Mouse (Mus musculus) thymus, postnatal 10 days (tissue): ENCODE measurements at regions not wholly inside any gene's neighbourhood (a gene's known extent, or its start where the extent isn't known, plus 50 kb on each side); places are given as distances from the start of the nearest gene placed in this dataset.
"Not testable (repeated sequence)": the region's sequence is repeated elsewhere in the genome, so short reads cannot be mapped to it uniquely, and the experiment has no call there.

Source experiments
- DNase-seq, 2 experiments: peaks; one replicate each; pipeline ENCODE4 v3.0.0; 2021; ENCODE audit warnings: low spot score in 2 of 2

DNA sequence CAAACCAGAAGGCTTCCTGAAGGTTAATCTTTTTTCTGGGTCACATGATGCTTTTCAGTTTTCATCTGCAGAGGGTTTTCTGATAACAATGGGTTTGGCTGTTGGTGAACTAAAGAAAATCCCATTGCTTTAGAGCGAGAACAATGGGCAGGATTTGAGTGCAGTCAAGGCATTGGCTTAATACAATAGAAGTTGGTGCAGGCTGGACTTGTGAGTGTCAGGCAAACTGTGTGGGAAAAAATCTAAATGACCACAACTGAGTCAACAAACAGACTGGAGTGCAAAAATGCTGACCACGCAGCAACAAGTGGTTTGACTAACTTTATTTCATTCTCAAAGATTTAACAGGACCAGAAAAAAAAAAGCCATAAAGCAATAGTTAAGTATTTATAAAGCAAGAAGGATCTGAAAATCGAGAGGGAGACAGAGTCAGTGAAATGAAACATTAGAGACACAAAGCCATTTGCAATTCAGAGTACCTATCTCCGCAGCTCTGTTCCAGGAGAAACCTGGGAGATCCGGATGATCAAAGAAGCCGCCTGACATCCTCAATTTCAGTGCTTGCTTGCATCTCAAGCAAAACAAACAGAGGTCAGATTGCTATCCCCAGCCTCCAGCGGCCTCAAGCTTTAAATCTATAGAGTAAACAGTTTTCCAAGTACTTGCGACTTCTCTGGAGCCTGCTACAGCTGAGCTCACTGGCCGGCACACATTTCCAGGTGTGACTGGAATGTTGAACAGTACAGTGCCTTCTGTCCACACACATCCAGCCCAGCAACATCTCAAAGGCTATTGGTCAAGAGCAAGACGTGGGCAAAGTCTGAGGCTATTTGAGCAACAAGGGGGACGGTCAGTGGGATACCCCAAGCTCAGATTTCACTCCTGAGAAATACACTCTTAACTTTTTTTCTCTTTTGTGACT, 229.5 kb upstream of the Arglu1 start:
- no peak for DNase-seq

DNA sequence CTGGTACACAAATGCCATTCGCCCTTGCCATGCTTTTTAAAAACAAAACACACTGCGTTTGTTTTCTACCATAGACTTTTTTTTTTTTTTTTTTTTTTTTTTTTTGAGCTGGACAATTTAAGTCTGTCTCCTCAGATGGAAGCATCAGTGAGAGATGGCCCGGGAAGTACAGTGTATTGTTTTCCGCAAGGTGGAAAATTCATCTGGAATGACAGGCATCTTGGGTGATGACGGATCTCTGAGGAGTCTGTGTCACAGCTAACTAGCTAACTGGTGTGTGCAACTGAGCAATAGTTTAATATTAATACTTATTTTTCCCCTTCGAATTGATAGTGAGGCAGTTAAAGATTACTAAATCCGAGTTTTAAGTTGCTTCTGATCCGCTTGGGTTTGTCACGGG, 228.7 kb upstream of the Arglu1 start:
- DNase-seq: no peak

DNA sequence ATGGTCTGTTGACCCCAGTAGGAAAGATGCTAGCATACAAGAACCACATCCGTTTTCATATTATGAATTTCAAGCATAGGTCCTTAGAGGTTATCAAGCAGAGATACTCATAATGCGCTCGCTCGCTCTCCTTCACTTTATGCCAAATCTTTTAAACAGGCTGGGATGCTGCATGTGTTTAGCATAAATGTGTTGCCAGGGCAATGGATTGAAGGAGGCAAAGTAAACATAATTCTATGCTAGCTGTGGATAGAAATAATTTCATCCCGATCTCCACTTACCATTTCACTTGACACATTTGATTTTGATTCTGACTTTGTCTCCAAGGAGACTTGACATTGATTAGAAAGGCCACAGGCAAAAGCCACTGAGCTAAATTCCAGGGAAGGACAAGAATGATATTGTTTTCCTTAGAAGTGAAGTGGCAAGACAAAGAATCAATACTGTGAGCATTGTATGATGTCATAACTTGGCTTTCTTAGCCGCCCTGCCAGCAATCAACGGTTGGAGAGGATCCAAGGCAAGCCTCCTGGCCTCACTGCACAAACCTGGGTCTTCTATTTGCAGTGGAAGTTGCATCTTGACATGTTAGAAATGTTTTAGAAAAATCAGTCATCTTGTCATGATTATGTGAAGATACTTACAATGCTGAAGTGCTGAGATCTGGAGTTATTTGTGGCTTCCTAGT, 217.3 kb upstream of the Arglu1 start:
- DNase-seq: no peak

DNA sequence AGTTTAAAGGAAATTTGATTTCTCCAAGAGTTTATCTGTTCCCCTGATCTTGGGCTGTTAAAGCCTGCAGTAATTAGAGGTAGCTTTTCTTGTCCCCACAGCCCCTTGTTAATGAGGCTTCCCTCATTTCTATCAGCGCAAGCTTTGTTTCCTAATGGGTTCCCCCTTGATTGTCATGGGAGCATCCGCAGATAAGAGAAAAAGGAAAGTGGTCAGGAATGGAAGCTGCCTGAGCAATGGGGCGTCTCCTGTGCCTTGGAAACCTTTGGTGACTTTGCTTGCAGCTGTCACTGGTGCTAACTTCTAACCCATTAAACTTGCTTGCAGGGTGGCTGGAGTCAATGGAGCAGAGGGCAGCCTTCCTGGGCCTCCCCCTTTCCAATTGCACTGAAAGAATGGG, 202.7 kb upstream of the Arglu1 start:
- no peak for DNase-seq

DNA sequence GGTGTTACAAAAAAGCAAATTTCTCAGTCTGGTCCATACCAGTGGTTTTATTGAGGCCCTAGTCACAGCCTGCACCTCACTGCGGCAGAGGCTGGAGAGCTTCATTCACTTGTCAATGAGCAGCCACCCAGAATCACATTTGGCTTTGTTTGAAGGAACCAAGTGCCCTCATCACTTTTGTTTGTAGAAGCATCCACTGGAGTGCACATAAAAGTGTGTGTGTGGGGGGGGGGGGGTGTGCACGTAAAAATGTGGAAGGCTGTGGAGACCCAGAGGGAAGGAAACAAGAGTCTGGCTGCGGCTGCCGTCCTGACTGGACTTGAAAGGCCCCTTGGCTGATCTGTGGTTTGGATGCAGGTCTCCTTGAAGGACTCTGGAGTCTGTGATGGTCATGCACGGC, 187.0 kb upstream of the Arglu1 start:
- DNase-seq: no peak

DNA sequence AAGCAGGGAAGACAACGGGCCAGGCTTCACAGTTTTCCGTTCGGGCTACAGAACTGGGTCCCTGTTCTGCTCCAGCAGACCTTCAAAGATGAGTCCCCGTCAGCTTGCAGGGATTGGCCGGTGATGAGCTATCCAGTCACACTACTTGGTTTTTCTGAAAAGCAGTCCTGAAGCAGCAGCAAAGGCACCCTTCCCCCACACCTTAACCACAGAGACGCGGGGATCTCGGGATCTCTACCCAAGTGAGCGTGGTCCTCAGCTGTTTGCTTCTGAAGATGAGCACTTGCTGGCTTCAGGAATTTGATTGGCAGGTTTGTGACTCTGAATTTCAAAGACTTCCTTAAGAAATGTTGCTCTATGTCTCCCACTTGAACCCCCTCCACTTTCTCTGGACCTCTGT, 186.6 kb upstream of the Arglu1 start:
- no peak for DNase-seq

DNA sequence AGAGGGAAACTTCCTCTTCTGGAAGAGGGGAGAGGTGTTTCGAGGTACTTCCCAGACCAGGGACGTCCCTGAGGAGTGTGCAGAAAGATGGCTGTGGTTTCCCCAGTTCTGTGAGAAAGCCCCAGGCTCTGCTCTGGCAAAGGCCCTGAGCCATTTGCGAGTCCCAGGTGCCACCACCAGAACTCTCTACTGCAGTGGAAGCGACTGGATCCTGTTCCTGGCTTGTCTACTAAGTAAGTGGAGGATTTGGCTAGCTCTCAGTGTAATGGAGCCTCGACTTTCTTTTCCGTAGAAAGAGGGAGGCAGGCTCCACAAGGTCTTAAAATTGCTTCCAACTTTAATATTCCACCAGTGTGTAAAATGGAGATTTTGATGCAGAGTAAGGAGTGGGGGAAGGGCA, 186.1 kb upstream of the Arglu1 start:
- DNase-seq: no peak

DNA sequence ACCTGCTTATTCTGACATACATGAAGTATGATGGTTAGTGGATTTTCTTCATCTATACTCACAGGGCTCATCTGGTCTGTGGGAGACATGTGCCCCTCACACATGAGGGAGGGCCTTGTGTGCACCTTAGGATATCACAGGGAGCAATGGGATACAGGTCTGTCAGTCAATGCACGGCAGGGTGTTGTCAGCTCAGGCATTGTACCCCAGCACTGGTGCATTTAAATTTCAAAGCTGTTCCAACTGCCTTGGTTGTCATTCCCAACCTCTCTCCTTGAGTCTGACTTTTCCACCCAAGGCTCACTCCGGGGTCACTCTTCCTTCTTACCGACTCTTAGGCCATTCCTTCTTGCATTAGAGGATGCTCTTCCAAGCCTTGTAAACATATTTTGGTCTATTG, 181.6 kb upstream of the Arglu1 start:
- DNase-seq: no peak

DNA sequence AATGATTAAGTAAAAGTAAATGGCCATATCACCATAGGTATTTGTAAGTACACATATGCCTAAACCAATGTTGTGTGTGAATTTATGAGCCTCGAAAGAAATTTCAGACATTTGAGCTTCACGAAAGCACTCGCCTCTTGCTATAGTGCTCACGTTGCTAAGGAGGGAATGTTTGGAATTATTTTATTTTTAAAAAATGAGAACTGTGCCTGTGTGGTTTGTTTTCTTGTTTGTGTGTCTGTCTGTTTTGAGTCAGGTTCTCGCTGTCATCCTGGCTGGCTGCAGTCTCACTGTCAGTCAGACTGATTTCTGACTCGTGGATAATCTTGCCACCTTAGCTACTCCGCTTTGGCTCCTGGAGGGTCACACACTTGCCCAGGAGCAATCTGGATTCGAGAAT, 180.7 kb upstream of the Arglu1 start:
- no peak for DNase-seq

DNA sequence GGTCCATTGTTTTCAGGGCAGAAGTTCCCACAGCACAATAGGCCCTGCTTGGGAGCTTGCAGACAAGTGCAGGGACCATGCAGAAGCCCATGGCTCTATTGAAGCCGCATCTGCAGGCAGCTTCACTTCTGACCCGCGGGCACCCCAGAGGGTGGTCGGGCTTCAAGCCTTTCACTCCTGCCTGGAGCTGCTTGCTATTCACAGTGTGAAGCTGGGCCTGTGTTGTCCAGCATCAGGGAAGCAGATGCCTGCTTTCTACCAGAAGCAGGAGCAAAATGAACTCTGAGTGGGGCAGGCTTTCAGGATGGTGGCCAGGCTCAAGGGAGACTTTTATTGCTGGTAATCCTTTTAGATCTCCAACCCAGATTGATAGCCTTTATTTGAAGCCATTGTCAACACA, 180.2 kb upstream of the Arglu1 start:
- DNase-seq: no peak

DNA sequence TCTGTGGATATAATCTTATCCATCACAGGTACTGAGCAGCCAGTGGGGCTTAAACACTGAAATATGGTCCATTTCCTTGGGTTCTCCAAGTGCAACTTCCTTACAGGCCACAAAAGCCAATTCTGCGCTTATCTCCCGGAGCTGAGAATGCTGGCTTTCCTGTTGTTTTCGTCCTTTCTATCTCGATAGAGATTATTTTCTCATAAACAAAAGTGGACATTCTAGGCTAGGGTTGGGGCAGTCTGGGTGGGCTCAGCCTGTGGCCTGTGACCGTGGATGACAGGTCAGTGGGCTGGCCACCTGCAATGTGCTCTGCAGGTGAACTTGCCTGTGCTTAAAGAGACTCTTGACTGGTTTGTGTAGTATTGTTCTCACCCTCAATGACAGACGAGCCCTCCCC, 179.0 kb upstream of the Arglu1 start:
- DNase-seq: no peak

DNA sequence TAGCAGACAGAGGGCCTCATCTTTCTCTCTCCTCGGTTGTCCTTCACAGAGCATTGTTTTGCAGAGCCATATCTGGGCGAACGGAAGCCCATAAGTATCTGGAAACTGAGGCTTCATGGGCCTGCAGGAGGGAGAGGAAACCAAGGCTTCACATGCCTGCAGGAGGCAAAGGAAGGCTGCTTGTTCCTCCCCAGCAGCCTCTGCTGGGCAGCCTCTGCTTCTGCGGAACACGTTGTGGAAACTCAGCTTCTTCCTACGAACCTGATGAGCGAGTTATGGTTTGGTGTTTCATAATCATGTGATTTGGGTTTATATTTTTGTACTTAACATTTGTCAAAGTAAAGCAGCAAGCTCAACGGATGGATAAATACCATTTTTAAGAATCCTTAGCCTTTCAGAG, 177.6 kb upstream of the Arglu1 start:
- DNase-seq: no peak

DNA sequence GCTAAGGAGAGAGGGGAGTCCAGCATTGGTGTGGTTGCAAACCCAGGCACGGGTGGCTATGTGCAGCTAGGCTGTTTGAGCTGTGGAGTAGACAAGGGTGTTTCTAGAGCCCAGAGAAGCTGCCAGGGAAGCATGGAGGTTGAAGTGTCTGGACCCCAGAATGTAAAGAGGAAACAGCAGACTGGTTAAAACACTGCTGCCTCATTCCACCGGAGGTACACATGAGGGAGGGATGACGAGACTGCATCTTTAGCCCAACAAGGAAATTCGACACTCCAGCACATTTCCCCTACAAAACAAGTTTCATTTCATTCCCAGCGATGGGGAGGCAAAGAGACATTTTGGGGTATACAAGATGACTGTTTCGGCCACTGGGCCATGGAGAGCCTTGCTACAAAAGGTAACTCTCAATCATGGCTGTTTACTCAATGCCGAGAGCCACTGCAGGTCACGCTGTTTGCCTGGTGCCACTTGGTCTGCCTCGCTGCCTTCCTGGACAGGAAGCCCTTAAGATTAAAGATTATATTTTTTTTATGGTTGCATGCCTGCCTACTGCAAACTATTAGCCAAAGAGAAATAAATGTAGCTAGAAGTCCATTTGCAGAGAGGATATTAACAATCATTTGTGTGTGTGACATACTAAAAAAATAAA, 176.9 kb upstream of the Arglu1 start:
- no peak for DNase-seq

DNA sequence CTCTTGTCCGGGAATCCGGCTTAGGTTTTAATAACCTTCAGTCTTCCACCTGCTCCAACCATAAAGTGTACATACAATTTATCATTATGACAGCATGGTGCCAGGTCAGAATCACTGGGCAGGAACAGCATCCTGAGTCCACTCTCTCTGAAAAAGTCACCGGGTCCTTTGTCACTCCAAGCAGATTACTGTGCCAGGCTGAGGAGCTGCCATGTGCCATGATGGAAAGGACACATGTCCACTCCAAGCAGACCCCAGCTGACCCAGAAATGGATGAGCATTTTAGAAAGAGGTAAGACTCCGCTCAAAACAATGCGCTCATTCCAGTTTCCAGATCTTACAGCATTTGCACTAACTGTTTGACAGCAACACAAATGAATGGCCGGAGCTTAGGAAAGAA, 172.4 kb upstream of the Arglu1 start:
- DNase-seq: no peak

DNA sequence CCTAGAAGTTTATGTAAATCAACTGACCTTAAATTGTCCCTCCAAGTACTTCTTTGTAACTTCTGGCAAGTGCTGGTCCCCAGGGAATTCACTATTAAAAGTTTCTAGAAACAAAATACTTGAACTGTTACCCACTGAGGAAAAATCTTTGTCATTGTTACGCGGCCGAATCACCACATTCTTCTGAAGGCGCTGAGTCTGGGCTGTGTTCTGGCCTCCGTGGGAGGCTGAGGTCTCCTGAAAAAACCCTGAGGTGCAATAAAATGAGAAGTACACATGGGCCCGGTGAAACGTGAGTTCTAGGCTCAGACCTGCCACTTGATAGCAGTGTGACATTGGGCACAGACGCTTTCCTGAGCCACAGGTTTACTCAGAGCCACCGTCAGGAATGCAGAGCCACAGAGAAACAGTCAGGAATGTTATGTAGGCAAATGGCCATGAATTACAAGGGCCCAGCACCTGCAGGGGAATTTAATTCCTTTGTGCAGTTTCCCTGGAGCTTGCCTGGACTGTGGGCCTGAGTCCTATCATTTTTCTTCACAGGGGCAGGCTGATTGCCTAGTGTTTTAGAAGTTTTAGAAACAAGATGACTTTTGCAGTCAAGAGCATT, 171.1 kb upstream of the Arglu1 start:
- DNase-seq: no peak

DNA sequence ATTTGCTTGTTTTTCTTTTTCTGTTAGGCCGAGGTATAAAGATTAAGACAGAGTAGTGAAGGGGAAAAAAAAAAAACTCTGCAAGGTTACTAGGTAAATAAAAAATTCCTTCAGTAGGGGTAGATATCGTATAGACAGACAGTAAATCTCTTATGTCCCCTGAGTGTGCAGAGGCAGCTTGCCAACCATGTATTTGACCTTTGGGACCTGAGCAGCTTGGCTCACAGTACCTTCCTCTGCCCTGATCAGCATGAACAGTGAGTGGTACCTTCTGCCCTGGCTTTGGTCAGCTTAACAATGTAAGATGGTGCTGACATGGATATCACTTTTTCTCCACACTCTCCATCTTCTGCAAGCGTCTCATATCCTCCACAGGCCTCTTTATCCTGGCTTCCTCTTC, 168.3 kb upstream of the Arglu1 start:
- DNase-seq: no peak

DNA sequence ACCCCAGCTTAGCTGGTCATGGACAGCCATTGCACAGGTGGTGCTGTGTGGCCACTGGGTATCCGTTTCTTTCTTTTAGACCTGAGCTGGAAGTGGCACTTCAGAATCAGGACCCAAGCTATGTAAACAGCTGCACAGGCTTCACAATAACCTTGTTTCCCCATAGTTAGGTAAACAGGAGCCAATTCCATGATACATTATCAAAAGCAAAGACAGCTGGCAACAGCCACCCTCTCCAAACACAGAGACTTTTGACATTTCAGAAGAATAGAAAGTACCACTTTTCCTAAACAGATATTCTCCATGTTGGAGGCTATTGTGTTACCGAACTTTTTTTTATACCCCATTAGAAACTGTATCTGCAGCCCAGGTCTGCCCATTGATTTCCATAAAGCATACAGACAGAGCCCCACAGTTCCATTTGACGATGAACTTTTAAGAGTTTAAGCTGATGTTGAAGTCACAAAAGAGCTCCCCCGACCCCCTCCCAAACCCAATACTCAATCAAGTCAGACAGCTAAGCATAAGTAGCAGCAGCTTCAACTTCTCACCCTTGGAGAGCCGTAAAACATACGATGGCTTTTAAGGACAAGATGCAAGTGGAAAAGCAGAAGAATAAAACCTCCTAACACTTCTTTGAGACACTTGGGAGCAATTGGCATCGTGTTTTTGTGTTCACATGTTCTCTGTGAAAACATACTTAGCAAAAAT, 162.5 kb upstream of the Arglu1 start:
- no peak for DNase-seq

DNA sequence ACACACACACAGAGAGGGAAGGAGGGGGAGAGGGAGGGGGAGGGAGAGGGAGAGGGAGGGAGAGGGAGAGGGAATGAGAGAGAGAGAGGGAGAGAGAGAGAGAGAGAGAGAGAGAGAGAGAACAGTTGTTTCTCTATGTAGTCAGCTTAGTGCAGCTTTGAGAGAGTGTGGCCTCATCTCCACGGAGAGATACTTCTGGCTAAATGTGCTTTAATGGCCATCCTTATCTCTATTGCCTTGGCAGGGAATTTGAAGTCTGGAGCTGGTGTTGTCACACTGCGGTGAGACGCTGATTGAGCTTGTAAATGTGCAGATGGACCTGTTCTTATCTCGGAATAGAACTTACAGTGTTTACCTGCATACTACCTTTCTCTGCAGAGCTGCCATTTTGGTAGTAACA, 160.9 kb upstream of the Arglu1 start:
- DNase-seq: no peak

DNA sequence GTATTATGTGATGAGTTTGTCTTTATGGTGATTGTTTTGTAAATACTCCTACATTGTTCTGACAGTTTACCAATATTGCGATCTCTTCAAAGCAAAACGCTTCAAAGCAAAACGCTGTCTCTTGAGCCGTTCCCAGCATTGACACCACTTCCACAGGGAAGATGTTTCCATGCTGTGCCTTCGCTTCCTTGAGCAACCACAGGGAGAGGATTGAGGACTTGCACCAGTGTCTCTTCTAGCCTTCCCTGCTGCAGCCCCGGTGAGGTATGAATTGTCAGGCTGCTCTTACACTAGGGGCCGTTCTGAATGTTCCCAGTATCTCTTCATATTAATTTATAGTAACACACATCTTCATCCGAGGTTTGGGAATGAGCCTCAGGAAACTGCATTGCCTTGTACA, 160.4 kb upstream of the Arglu1 start:
- no peak for DNase-seq

DNA sequence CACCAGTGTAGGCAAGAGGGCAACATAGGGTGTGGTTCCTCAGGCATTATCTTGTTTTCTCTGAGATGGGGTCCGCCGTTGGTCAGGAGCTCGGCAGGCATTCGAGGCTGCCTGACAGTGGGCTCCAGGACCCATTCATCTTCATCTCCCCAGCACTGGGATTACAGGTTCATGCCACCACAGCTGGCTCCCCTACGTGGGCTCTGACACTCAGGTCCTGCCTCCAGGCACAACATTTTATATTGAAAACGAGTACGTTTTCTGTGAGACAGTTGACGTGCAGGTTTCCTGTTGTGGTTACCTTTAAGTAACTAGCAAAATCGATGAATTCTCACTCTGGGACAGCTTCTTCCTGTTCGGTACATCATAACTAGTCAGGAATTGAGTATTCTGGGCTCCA, 157.3 kb upstream of the Arglu1 start:
- DNase-seq: no peak

DNA sequence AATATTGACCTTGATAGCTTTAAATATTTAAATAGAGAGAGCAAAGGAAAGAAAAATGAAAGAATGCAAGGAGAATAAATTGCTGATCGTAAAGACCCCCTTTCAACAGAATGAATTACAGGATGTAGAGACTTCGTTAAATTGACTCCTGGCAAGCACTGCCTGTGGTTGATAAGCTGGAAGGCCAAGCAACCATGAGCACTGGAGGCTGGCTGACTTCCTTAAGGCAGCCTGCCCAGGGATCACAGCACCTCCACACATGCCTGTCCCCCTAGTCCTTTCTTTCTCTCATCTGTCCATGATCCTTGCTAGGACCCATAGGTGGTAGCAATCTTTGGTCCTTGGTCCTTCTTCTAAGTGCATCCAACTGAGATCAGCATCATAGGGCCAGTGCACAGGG, 152.0 kb upstream of the Arglu1 start:
- no peak for DNase-seq

DNA sequence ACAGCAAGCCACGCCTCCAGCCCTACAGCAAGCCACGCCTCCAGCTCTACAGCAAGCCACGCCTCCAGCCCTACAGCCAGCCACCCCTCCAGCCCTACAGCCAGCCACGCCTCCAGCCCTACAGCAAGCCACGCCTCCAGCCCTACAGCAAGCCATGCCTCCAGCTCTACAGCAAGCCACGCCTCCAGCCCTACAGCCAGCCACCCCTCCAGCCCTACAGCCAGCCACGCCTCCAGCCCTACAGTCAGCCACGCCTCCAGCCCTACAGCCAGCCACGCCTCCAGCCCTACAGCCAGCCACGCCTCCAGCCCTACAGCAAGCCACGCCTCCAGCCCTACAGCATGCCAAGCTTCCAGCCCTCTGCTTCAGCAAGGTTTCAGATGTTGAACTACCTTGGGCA, 145.8 kb upstream of the Arglu1 start:
- not testable (repeated sequence) for DNase-seq
